Mouse (Mus musculus) heart, postnatal 0 days (tissue): ENCODE results near the gene 1700028P14Rik.
A peak's percentile ranks its signal among the peaks of the same experiment; 100 is the strongest.

Experiments
- CTCF ChIP-seq: IDR thresholded peaks from 2 replicates; pipeline ENCODE4 v1.5.1; 2016; ENCODE audit warnings: antibody characterized with exemption, control low read depth, low read depth
- EP300 ChIP-seq: IDR thresholded peaks from 2 replicates; pipeline ENCODE4 v1.6.1; 2016; ENCODE audit warnings: antibody characterized with exemption, low read depth

- peak; percentile 40; the same call in 1 of the 2 replicates for TF ChIP-seq CTCF
- TF ChIP-seq EP300, result no peak
Observed at GRCm38 (mm10) chr19:23545604-23546003, 107.0 kb downstream of the 1700028P14Rik start.
